Mouse (Mus musculus) induced T-regulatory cell, adult 2 months (primary cell): ENCODE measurements around the gene Chd6.
"Not testable (repeated sequence)": the region's sequence is repeated elsewhere in the genome, so short reads cannot be mapped to it uniquely, and the experiment has no call there.

ENCODE experiments used
- DNase-seq: peaks from one replicate; pipeline ENCODE4 v3.0.0-alpha.2; 2012; ENCODE audit warnings: low read depth

Chd6 gene

DNA sequence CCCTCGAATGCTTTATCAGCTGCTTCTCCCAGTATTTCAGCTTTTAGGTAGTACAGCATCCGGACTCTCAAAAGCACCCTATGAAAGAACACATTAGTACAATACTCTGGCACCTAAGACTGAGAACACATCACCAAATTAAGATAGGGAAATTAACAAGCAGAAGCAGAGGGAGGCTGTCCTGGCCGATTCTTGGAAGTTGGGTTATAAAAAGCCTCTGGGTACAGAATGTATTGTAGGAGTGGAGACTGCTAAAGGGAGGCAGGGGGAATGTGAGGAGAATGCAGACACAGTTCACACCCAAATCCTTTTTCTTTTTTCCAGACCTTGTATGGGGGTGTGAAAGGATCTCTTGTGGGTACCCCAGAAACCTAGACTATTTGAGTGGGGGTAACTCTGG is 126.2 kb downstream of the Chd6 start:
- no peak for DNase-seq

DNA sequence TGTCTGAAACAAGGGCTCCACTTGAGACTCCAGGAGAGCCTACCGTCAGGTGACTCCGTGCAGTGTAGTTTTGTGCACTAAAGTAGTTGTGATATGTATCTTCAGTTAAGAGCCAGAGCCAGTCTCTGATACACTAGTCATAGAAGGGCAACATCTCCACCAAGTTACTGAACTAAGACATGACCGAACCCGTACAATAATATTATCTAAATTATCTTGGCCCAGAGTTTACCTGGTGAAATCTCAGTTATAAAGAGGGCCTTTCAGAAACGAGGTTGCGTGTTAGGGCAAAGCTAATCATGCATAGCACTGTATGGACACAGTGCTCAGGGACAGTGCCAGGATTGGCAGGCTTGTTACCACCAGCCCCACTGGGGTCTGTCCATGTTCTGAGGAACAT is 127.1 kb downstream of the Chd6 start:
- no peak for DNase-seq

DNA sequence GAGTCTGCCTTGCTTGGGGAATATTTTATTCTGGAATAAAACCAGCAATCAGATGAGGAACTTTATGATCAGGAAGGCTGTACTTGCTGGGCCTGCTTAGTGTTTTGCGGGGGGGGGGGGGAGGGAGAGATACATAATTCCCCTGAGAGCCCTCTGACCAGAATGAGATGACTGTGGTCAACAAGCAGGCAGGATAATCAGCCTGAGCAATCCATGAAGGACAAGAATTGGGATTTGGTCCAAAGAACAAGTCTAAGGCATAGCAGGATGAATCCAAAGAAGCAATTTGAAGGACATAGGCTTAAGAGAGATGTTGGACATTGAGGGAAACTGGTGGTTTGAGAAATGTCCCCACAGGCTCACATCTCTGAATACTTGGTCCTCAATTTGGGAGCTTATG is 130.2 kb downstream of the Chd6 start:
- no peak for DNase-seq

DNA sequence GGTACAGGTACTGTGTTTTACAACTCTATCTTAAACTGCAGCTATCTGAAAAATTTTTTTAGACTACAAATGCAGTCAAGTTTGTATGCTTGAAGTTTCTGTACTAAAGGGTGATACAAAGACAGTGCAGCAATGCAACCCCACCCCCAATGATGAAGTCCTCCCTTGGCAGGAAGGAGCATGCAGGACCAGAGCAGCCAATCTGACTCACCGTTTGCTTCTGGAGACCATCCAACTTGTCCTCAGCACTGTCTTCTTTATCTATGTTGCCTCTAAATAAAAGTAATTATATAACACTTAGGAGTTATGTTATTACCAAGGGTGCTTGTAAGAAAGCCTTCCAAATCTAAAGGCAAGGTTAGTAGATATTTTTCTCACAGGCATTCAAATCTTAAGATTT is 131.6 kb downstream of the Chd6 start:
- DNase-seq, result no peak

- DNase-seq, result no peak
Measured at GRCm38 (mm10) chr2:160973648-160974215, 135.1 kb downstream of the Chd6 start.

DNA sequence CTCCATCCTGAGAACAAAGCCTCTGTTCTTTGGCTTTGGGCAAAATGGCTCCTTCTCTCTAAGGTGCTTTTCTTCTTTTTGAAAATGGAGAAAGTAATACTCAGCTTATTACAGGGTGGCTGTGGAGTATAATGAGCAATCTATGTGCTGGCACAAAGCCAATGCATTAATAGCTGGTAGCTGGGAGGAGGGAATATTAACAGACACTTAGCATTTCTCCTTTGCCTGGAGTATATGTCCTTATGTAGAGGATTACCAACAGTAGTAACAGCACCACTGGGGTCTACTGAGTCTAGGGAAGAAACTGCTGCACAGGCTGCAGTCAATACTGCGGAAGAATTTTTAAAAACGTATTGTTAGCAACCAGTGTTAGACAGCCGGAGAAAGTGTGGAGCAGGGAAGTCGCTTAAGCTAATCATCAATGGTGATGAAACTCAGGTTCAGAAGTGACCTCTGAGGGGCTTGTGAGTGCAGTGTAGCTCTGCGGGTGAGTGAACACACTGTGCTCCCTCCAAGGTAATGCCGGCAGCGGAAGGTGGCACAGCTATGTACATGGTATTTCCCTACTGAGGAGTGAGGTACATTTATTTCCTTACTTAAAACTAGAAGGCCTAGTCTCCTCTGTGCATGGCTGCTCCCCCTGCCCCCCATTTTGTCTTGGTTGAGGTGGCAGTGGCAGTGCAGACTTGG is 136.6 kb downstream of the Chd6 start:
- DNase-seq, result no peak

GRCm38 (mm10) chr2:160962149-160962548 is 146.7 kb downstream of the Chd6 start:
- no peak for DNase-seq

DNA sequence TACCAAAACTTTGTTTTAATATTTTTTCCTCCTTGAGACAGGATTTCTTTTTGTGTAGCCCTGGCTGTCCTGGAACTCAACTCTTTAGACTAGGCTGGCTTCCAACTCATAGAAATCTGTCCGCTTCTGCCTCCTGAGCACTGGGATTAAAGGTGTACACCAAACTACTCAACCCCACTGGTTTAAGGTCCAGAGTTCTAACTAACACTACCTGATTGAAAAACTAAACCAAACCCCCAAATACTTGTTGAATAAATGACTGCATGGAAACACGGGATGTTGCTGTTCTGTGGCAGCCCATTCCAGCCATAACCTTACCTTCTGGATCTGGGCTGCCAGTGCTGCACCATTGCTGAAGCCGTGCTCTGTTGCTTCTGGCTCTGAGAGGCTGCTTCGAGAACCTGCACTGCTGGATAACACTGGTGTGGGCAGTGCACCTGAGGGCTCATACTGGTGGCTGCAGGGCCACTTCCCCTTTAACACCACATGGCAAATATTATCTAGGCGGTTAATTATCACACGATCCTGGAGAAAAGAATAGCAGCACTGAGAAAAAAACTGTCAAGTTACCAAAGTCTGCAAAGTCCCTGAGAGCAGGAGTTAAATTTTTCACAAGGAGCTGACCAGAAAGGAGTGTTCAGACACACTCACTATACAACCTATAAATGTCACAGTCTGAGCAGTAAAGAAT is 147.8 kb downstream of the Chd6 start:
- DNase-seq, result no peak

DNA sequence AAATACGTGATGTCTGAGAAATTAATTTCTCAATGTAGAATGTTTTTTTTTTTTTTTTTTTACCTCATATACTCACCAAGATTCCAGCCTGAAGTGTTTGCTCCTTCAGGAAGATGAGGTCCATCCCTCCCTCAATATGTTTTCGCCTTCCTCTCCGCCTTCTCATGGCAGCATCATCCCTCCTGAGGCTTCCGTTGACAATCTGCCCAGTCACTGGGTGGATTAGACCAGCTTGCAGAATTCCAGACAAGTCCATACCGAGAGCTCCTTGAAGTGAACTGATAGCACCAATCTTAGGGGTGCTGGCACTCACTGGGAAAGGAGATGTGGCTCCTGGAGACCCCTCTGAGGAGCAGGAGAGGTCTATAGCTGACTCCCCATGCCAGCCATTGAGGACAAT is 149.0 kb downstream of the Chd6 start:
- no peak for DNase-seq

- no peak for DNase-seq
Measured at GRCm38 (mm10) chr2:160958737-160959136, 150.1 kb downstream of the Chd6 start.

DNA sequence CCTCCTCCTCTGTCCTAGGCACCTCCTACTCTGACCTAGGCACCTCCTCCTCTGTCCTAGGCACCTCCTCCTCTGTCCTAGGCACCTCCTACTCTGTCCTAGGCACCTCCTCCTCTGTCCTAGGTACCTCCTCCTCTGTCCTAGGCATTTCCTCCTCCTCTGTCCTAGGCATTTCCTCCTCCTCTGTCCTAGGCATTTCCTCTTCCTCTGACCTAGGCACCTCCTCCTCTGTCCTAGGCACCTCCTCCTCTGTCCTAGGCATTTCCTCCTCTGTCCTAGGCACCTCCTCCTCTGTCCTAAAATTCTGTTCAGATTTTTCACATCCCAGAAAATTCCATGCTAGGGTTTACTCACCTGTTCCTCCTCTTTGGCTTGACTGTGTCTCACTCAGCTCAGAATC is 151.1 kb downstream of the Chd6 start:
- DNase-seq, result not testable (repeated sequence)

DNA sequence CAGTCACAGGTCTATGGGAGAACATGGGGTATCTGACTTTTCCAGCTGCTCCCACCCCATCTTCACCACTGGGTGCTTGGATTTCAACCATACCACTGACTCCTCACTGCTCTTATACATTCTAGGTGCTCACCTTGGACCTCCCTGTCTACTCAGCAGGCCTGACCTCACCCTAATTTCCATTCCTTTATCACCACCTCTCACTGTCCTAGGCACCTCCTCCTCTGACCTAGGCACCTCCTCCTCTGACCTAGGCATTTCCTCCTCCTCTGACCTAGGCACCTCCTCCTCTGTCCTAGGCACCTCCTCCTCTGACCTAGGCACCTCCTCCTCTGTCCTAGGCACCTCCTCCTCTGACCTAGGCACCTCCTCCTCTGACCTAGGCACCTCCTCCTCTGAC is 151.6 kb downstream of the Chd6 start:
- not testable (repeated sequence) for DNase-seq

DNA sequence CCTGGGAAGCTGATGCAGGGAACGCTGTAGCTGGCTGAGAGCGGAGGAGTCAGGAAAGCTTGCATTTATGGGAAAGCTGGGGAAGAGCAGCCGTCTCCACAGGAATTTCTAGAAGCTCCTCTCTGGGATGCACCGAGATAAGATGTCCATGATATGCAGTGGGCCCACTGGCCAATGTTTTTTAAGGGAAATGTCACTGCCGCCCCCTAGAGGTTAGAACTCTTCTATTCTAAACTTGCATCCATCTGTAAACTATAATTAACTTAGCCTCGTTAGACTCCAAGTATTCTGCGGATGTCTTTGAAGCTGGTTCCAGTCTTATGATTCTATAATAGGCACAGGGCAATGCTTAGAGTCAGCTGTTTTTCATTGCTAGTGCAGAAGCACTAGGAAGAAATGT is 153.5 kb downstream of the Chd6 start:
- DNase-seq, result peak; percentile 11

GRCm38 (mm10) chr2:160954541-160954940 is 154.3 kb downstream of the Chd6 start:
- DNase-seq, result no peak

DNA sequence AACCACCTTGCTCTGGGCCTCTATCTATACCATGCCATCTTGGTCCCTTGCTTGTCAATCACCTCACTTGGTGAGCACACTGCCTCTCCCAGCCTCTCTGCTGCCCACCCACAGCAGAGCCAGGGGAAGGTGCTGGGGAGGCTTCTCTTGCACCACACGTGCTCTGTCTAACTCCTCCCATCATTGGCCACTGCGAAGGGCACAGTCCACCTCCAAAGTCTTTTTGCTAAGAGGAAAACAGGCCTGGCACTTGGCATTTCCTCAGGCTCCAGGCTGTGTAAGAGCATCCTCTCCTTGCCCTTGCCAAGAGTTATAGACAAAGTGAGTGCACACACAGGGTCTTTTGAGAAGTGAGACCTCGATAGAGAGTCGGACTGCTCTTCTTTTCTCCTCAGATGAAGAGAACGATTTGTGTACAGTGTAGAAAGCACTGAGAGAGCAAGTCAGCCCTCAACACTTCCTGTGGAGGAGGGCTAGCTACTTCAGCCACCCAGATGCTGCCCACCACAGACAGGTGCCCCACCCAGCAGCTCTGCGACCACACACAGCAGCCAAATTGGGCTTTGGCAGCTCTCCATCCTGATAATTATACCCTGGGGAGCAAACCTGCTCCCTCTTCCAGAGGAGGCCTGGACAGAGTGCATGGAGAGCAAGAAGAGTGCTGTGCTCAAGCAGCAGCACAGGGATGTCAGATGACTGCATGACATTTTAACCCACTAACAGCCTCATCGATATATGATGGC is 155.6 kb downstream of the Chd6 start:
- DNase-seq, result no peak

GRCm38 (mm10) chr2:160951595-160951994 is 157.3 kb downstream of the Chd6 start:
- DNase-seq, result no peak

GRCm38 (mm10) chr2:160942443-160942842 is 166.4 kb downstream of the Chd6 start:
- no peak for DNase-seq

DNA sequence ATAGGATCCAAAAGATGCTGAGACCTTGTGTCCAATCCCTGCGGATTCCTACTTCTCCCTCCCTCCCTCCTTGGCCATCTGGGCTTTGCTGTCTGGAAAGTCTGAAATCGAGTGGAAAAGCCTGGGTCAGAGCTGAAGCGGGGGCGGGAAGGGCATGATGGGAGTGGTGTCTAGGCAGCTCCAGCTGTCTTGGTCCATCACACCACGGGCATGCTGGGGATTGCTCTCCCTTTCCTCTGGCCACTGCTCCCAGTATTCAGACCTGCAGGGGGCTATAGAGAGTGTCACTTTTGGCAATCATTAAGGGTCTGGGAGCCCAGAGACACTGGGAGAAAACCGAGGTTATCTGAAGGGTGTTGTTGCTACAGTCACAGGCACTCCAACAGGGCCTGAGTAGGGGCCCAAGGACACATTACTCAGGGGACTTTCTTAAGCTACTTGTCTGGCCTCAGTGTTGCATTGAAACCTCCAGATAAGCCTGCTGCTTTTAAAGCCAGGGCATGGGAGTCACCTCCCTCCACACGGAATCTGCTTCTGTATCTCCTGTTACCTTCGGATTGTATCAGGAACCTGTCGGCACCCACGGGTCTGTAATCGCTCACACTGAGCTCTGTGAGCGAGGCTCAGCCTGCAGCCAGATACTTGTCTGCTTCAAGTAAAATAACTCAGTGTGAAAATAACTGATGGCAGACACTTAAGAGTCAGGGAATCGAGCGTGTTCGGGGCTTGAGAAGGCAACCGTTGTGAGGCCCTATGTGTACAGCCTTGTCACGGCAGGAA is 167.8 kb downstream of the Chd6 start:
- DNase-seq, result no peak

DNA sequence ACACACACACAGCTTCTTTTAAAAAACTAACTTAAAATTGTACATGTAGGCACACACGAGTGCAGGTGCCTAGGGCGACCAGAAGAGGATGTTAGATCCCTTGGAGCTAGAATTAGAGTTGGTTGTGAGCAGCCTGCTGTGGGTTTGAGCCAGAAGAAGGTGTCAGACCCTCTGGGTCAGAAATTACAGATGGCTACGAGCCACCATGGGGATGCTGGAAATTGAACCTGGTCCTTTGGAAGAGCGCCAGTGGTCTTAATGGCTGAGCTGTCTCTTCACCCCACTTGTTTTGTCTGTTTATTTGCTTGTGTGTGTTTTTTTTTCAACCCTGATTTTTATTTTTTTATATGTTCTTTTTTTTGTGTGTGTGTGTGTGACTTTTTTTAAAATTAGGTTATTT is 174.4 kb downstream of the Chd6 start:
- no peak for DNase-seq

DNA sequence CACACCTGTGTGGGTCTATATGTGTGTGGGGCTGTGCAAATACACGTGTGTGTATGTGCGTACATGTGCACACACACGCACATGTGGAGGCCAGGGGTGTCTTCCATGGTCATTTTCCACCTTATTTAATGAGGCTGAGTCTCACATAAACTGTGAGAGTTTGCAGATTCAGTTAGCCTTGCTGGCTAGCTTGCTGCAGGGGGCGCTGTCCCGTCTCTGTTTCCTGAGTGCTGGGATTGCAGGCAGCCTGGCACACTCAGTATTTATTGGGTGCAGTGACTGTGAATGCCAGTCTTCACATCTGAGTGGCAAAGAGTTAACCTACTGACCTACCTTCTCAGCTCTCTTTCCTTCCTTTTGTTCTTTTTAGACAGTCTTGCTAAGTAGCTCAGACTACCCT is 175.0 kb downstream of the Chd6 start:
- no peak for DNase-seq

GRCm38 (mm10) chr2:160932981-160933380 is 175.9 kb downstream of the Chd6 start:
- no peak for DNase-seq

GRCm38 (mm10) chr2:160932325-160932724 is 176.6 kb downstream of the Chd6 start:
- DNase-seq, result no peak
